Mouse (Mus musculus): ENCODE data around the gene Rag1. TPM values are rescaled to one million over a fixed set of nuclear protein-coding genes. Genes with fewer than 3 reads are reported as not detected.

Gene Rag1
- 0.34 and 0.51 TPM in 2 replicates for polyA plus RNA-seq (2016; fragmentation: Nextera tagmentation; extraction: Ambion mirVana)

- peak; percentile 64; the same call in 1 of the 2 replicates for ATAC-seq (ENCODE audit: insufficient number of reproducible peaks, insufficient read depth, low FRiP score, low TSS enrichment, low read depth)
- Histone ChIP-seq H3K4me2 (peak within 1 kb of the TSS; percentile 31), H3K4me1 (replicated peaks) (peaks cover 27% of the 10 kb centered on the region), H3K36me3 (no peaks in the 10 kb centered on the region), H3K9me3 (no peaks in the 10 kb centered on the region), H3K27me3 (no peaks in the 10 kb centered on the region), H3K4me3 (replicated peaks) (peak within 1 kb of the TSS; percentile 15; the same call in 1 of the 2 replicates), H3K9ac (replicated peaks) (peak within 1 kb of the TSS; percentile 14; the same call in 1 of the 2 replicates), H3K27ac (peak within 1 kb of the TSS; percentile 41; the same call in 1 of the 2 replicates)
- 24% methylated on average over 8 of the region's 8 CpGs for WGBS
Measured at GRCm38 (mm10) chr2:101649114-101649671, at the start of gene Rag1, which contains the start of gene B230118H07Rik. Gene Rag1 (minus strand): TSS chr2:101649501. Gene B230118H07Rik (minus strand): TSS chr2:101649532.

- Histone ChIP-seq H3K9ac (replicated peaks) (no peak overlapping the region), H3K4me1 (replicated peaks) (peaks cover 3% of the 10 kb centered on the region; the same call in 1 of the 2 replicates), H3K27ac (no peak overlapping the region), H3K4me2 (no peak overlapping the region), H3K9me3 (no peaks in the 10 kb centered on the region), H3K27me3 (no peaks in the 10 kb centered on the region), H3K36me3 (peaks cover 73% of the 10 kb centered on the region), H3K4me3 (replicated peaks) (no peak overlapping the region)
- no peak for ATAC-seq (ENCODE audit: insufficient number of reproducible peaks, insufficient read depth, low FRiP score, low TSS enrichment, low read depth)
- 86% methylated on average over 7 of the region's 7 CpGs for WGBS
Measured at GRCm38 (mm10) chr2:101695584-101695983, 46.3 kb upstream of the Rag1 start.

GRCm38 (mm10) chr2:101693577-101694215 is 44.4 kb upstream of the Rag1 start:
- no peak overlapping the region for H3K4me3 ChIP-seq (replicated peaks)
- H3K36me3 ChIP-seq = peaks cover 74% of the 10 kb centered on the region
- WGBS = 62% methylated on average over 5 of the region's 5 CpGs
- no peak overlapping the region for H3K4me2 ChIP-seq
- no peak for ATAC-seq (ENCODE audit: insufficient number of reproducible peaks, insufficient read depth, low FRiP score, low TSS enrichment, low read depth)
- no peak overlapping the region for H3K27ac ChIP-seq
- H3K9me3 ChIP-seq = no peaks in the 10 kb centered on the region
- no peaks in the 10 kb centered on the region for H3K4me1 ChIP-seq (replicated peaks)
- H3K9ac ChIP-seq (replicated peaks) = no peak overlapping the region
- no peaks in the 10 kb centered on the region for H3K27me3 ChIP-seq

GRCm38 (mm10) chr2:101693043-101693442 is 43.7 kb upstream of the Rag1 start:
- H3K27me3 ChIP-seq = no peaks in the 10 kb centered on the region
- no peak overlapping the region for H3K4me3 ChIP-seq (replicated peaks)
- no peak overlapping the region for H3K4me2 ChIP-seq
- 84% methylated on average over 4 of the region's 4 CpGs for WGBS
- no peaks in the 10 kb centered on the region for H3K9me3 ChIP-seq
- H3K9ac ChIP-seq (replicated peaks) = no peak overlapping the region
- H3K4me1 ChIP-seq (replicated peaks) = no peaks in the 10 kb centered on the region
- H3K36me3 ChIP-seq = peaks cover 70% of the 10 kb centered on the region
- no peak for ATAC-seq (ENCODE audit: insufficient number of reproducible peaks, insufficient read depth, low FRiP score, low TSS enrichment, low read depth)
- no peak overlapping the region for H3K27ac ChIP-seq

GRCm38 (mm10) chr2:101690252-101690827 is 41.0 kb upstream of the Rag1 start:
- Histone ChIP-seq H3K36me3 (peaks cover 64% of the 10 kb centered on the region), H3K4me1 (replicated peaks) (no peaks in the 10 kb centered on the region), H3K9ac (replicated peaks) (no peak overlapping the region), H3K27me3 (no peaks in the 10 kb centered on the region), H3K4me3 (replicated peaks) (no peak overlapping the region), H3K4me2 (no peak overlapping the region), H3K27ac (no peak overlapping the region), H3K9me3 (no peaks in the 10 kb centered on the region)
- ATAC-seq (ENCODE audit: insufficient number of reproducible peaks, insufficient read depth, low FRiP score, low TSS enrichment, low read depth) = no peak
- 91% methylated on average over 9 of the region's 9 CpGs for whole genome bisulfite sequencing

- peaks cover 69% of the 10 kb centered on the region for H3K36me3 ChIP-seq
- no peak for ATAC-seq (ENCODE audit: insufficient number of reproducible peaks, insufficient read depth, low FRiP score, low TSS enrichment, low read depth)
- WGBS = 95% methylated on average over 5 of the region's 5 CpGs
- no peak overlapping the region for H3K4me2 ChIP-seq
- no peaks in the 10 kb centered on the region for H3K4me1 ChIP-seq (replicated peaks)
- no peak overlapping the region for H3K4me3 ChIP-seq (replicated peaks)
- no peak overlapping the region for H3K9ac ChIP-seq (replicated peaks)
- no peaks in the 10 kb centered on the region for H3K9me3 ChIP-seq
- no peaks in the 10 kb centered on the region for H3K27me3 ChIP-seq
- H3K27ac ChIP-seq = no peak overlapping the region
Measured at GRCm38 (mm10) chr2:101688011-101688410, 38.7 kb upstream of the Rag1 start.

- 94% methylated on average over 12 of the region's 12 CpGs for WGBS
- H3K4me3 ChIP-seq (replicated peaks) = no peak overlapping the region
- no peaks in the 10 kb centered on the region for H3K27me3 ChIP-seq
- no peaks in the 10 kb centered on the region for H3K9me3 ChIP-seq
- no peak overlapping the region for H3K9ac ChIP-seq (replicated peaks)
- no peak overlapping the region for H3K27ac ChIP-seq
- H3K36me3 ChIP-seq = peaks cover 43% of the 10 kb centered on the region
- H3K4me2 ChIP-seq = no peak overlapping the region
- peaks cover 2% of the 10 kb centered on the region for H3K4me1 ChIP-seq (replicated peaks)
- ATAC-seq (ENCODE audit: insufficient number of reproducible peaks, insufficient read depth, low FRiP score, low TSS enrichment, low read depth) = no peak
Measured at GRCm38 (mm10) chr2:101684421-101684820, 35.1 kb upstream of the Rag1 start.

GRCm38 (mm10) chr2:101679164-101679784 is 30.0 kb upstream of the Rag1 start:
- Histone ChIP-seq H3K27ac (no peak overlapping the region), H3K4me3 (replicated peaks) (peak overlapping the region; percentile 96), H3K36me3 (peaks cover 7% of the 10 kb centered on the region; the same call in 1 of the 2 replicates), H3K27me3 (peaks cover 6% of the 10 kb centered on the region; the same call in 1 of the 2 replicates), H3K4me2 (peak overlapping the region; percentile 75), H3K9me3 (no peaks in the 10 kb centered on the region), H3K9ac (replicated peaks) (peak overlapping the region; percentile 93), H3K4me1 (replicated peaks) (peaks cover 5% of the 10 kb centered on the region)
- WGBS = 8% methylated on average over 15 of the region's 15 CpGs
- ATAC-seq (ENCODE audit: insufficient number of reproducible peaks, insufficient read depth, low FRiP score, low TSS enrichment, low read depth) = no peak

- under 1% methylated on average over 68 of the region's 68 CpGs for WGBS
- Histone ChIP-seq H3K9me3 (no peaks in the 10 kb centered on the region), H3K9ac (replicated peaks) (peak within 1 kb of the TSS; percentile 93), H3K36me3 (0 out of 2 replicates have a peak, but pooled peaks cover 7% of the 10 kb centered on the region), H3K27me3 (peaks cover 6% of the 10 kb centered on the region; the same call in 1 of the 2 replicates), H3K4me1 (replicated peaks) (peaks cover 5% of the 10 kb centered on the region), H3K27ac (0 out of 2 replicates have a peak within 1 kb of the TSS, but pooled peaks have one; percentile 45), H3K4me2 (peak within 1 kb of the TSS; percentile 75), H3K4me3 (replicated peaks) (peak within 1 kb of the TSS; percentile 96)
- peak; percentile 88 for ATAC-seq (ENCODE audit: insufficient number of reproducible peaks, insufficient read depth, low FRiP score, low TSS enrichment, low read depth)
Measured at GRCm38 (mm10) chr2:101678236-101679021, 29.1 kb upstream of the Rag1 start, which contains the start of gene Traf6. Gene Traf6 (plus strand): TSS chr2:101678429.

- H3K36me3 ChIP-seq = no peaks in the 10 kb centered on the region
- 74% methylated on average over 3 of the region's 3 CpGs for WGBS
- H3K27me3 ChIP-seq = peaks cover 6% of the 10 kb centered on the region; the same call in 1 of the 2 replicates
- H3K27ac ChIP-seq = no peak overlapping the region
- H3K4me2 ChIP-seq = no peak overlapping the region
- no peak for ATAC-seq (ENCODE audit: insufficient number of reproducible peaks, insufficient read depth, low FRiP score, low TSS enrichment, low read depth)
- H3K9ac ChIP-seq (replicated peaks) = no peak overlapping the region
- no peak overlapping the region for H3K4me3 ChIP-seq (replicated peaks)
- H3K9me3 ChIP-seq = no peaks in the 10 kb centered on the region
- H3K4me1 ChIP-seq (replicated peaks) = no peaks in the 10 kb centered on the region
Measured at GRCm38 (mm10) chr2:101673547-101673946, 24.2 kb upstream of the Rag1 start.

Data from limb, embryonic 12.5 days (tissue).